Mouse (Mus musculus) intestine, embryonic 15.5 days (tissue): ENCODE results near the gene Spata31d1b. TPM values are rescaled to one million over a fixed set of nuclear protein-coding genes. Genes with fewer than 3 reads are reported as not detected.
"Not testable (repeated sequence)": the region's sequence is repeated elsewhere in the genome, so short reads cannot be mapped to it uniquely, and the experiment has no call there.

Experiments
- ATAC-seq: fragments of 200-750 bp; cut with Nextera tagmentation; 2 replicates; pipeline ENCODE4 v1.8.0; 2017; ENCODE audit warnings: moderate TSS enrichment, moderate library complexity
- H3K27ac ChIP-seq: fragments of 300-500 bp; sonication (generic); 2 replicates; pipeline ENCODE4 v1.5.1; 2015; ENCODE audit warnings: mild to moderate bottlenecking, inconsistent platforms
- H3K27me3 ChIP-seq: fragments of 300-500 bp; sonication (generic); replicated peaks from 2 replicates; pipeline ENCODE4 v1.6.1; 2015; ENCODE audit warnings: inconsistent platforms
- H3K36me3 ChIP-seq: fragments of 300-500 bp; sonication (generic); 2 replicates; pipeline ENCODE4 v1.6.1; 2015; ENCODE audit warnings: inconsistent platforms
- H3K4me1 ChIP-seq: fragments of 300-500 bp; sonication (generic); replicated peaks from 2 replicates; pipeline ENCODE4 v1.6.1; 2015; ENCODE audit warnings: inconsistent platforms
- H3K4me2 ChIP-seq: fragments of 300-500 bp; sonication (generic); replicated peaks from 2 replicates; pipeline ENCODE4 v1.6.1; 2015; ENCODE audit warnings: mild to moderate bottlenecking, inconsistent platforms
- H3K4me3 ChIP-seq: fragments of 300-500 bp; sonication (generic); replicated peaks from 2 replicates; pipeline ENCODE4 v1.5.1; 2015; ENCODE audit warnings: inconsistent platforms
- H3K9ac ChIP-seq: fragments of 300-500 bp; sonication (generic); 2 replicates; pipeline ENCODE4 v1.6.1; 2015; ENCODE audit warnings: inconsistent platforms
- H3K9me3 ChIP-seq: fragments of 300-500 bp; sonication (generic); 2 replicates; pipeline ENCODE4 v1.6.1; 2016; ENCODE audit warnings: inconsistent platforms
- WGBS: fragments of 180-500 bp; shearing (Covaris S2); methylation state at CpG from one replicate; pipeline ENCODE4 v1.1.7; 2015; 5-methylcytosine and 5-hydroxymethylcytosine counted together
- polyA plus RNA-seq: library from polyadenylated mRNA; unstranded; fragments of >200 nt; fragmentation: Nextera tagmentation; extraction: Ambion mirVana; gene quantifications from 2 replicates; pipeline ENCODE4 v1.2.1, GENCODE M21; 2015

Gene Spata31d1b
- not detected in 2 replicates for polyA plus RNA-seq

DNA sequence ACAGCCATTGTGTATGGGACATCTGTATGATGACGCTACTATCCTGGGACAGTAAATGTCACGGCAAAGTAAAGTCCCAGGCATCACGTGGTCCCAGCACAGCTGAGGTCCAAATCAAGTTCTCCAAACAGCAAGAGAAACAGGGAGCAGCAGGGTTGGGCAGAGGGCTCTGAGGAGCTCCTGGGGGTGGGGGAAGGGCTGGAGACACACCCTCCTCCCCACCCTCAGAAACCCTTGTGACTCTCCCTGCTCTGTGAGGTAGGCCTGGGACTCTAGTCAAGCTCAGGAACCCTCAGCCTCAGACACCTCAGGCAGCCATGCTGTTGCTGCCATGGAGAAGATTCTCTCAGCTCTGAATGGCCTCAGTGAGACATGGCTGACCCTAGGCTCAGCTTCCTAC is at the start of gene Spata31d1b:
Gene Spata31d1b (plus strand): TSS at position 301 of the 400 bp plus-strand sequence.
- H3K36me3 ChIP-seq, H3K27me3 ChIP-seq, H3K9ac ChIP-seq, ATAC-seq, H3K9me3 ChIP-seq, H3K4me2 ChIP-seq, H3K4me3 ChIP-seq, H3K27ac ChIP-seq, H3K4me1 ChIP-seq: not testable (repeated sequence)
- WGBS, result 68% methylated on average over 3 of the region's 3 CpGs

DNA sequence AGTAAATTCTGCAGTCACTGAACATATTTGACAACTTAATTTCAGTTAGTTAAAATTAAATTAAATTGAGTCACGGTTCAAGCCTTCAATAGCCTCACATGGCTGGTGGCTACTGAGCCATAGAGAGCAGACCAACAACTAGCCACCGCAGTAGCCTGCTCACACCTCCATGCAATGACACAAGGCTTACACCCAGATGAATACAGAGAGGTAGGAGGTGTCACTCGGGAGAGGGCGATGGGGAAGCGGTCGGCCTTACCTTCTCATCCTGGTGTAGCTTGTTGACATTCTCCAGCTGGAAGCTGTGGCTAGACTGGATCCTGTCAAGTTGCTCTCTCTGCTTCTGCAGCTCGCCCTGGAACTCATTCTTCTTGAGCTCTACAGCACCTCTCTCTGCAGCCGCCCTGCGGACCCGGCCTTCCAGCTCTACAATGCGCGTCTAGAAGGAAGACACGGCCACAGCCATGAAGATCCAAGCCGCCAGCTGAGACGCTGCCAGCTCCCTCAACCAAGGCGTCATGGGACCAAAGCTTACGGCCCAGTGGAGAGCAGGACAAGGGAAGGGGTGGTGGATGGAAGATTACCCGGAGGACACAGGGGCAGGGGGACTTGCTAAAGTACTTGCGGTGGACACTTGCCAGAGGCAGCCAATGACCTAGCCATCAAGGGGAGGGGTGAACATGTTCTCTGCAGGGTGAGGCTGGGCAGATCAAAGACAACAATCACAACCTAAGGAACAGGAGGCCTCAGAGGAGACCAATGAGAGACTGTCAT is 48.0 kb upstream of the Spata31d1b start:
- Histone ChIP-seq H3K27me3 (no peaks in the 10 kb centered on the region), H3K36me3 (peaks cover 16% of the 10 kb centered on the region; the same call in 1 of the 2 replicates), H3K9me3 (no peaks in the 10 kb centered on the region), H3K4me1 (peaks cover 5% of the 10 kb centered on the region), H3K4me3 (no peak overlapping the region), H3K27ac (no peak overlapping the region), H3K9ac (no peak overlapping the region), H3K4me2 (no peak overlapping the region)
- 86% methylated on average over 19 of the region's 19 CpGs for WGBS
- no peak for ATAC-seq

DNA sequence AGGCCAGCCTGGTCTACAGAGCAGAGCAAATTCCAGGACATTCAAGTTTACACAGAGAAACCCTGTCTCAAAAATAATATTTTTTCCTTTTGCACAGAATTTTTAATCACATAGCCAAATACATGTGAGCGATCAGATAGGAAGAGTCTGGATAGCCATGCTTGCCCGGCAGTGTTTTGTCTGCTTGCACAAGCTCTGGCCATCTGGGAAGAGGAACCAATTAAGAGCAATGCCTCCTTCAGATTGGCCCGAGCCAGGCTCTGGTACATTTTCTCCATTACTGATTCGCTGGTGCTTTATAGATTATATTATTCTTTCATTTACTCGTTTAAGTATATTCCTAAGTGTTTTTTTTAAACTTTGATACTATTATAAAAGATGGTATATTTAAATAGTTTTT is 44.3 kb upstream of the Spata31d1b start:
- WGBS, result 67% methylated on average over 5 of the region's 5 CpGs

DNA sequence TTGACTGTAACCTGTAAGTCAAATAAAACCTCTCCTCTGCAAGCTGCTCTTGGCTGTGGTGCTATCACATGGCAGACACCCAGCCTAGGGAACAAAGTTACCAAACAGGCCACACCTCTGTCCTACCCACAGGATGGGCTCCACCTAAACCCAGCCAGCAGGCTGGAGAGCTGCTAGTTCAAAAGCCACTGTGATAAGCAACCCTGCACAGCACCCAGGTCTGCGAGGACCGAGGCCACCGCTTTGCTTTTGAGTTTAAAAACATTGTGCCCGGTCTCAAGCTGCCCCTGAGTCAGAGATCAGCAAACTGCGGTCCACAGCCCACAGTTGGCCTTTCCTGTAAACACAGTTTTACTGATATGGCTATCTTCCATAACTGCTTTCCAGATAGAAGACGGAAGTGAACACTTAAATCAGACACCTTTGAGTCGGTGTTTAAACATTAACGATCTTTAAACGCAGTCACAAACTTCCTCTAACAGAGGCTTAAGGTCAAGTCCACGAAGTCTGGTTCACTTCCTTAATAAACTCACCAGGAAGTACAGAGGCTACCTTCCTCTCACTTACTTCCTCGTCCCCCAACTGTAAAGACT is 43.5 kb upstream of the Spata31d1b start:
- Histone ChIP-seq H3K4me3 (no peak overlapping the region), H3K4me2 (peak overlapping the region; percentile 43), H3K9me3 (no peaks in the 10 kb centered on the region), H3K9ac (peak overlapping the region; percentile 10; the same call in 1 of the 2 replicates), H3K27ac (peak overlapping the region; percentile 91), H3K36me3 (no peaks in the 10 kb centered on the region), H3K4me1 (peaks cover 5% of the 10 kb centered on the region), H3K27me3 (no peaks in the 10 kb centered on the region)
- 20% methylated on average over 11 of the region's 11 CpGs for WGBS
- peak; percentile 95 for ATAC-seq

More for the DNA sequence above, 44.3 kb upstream of the Spata31d1b start:
- no peaks in the 10 kb centered on the region for H3K9me3 ChIP-seq
- H3K4me3 ChIP-seq, result no peak overlapping the region
- no peaks in the 10 kb centered on the region for H3K27me3 ChIP-seq
- peaks cover 4% of the 10 kb centered on the region; the same call in 1 of the 2 replicates for H3K36me3 ChIP-seq
- no peak overlapping the region for H3K9ac ChIP-seq
- peaks cover 5% of the 10 kb centered on the region for H3K4me1 ChIP-seq
- ATAC-seq, result no peak
- H3K27ac ChIP-seq, result peak overlapping the region; percentile 70; the same call in 1 of the 2 replicates
- H3K4me2 ChIP-seq, result no peak overlapping the region

DNA sequence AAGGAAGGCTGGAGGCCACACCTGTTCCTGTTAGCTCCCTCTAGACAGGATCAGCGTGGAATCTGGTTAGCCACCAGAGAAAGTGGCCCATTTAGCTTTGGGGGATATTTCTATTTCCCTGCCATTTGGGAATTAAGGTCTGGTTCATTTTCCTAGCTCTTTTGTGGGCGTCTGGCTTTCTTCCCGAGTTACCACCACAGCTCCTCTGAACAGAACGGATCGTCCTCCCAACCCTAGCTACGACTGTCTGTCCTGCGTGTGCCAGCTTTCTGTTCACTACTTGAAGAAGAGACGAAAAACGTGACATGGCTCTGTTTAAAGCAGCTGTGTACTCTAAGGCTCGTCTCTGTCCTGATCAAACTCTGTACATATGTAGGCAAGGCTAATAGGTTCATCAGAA is 42.1 kb upstream of the Spata31d1b start:
- H3K4me3 ChIP-seq, result no peak overlapping the region
- H3K9ac ChIP-seq, result no peak overlapping the region
- no peak for ATAC-seq
- no peaks in the 10 kb centered on the region for H3K9me3 ChIP-seq
- H3K4me2 ChIP-seq, result no peak overlapping the region
- no peak overlapping the region for H3K27ac ChIP-seq
- WGBS, result 77% methylated on average over 10 of the region's 10 CpGs
- peaks cover 11% of the 10 kb centered on the region for H3K4me1 ChIP-seq
- no peaks in the 10 kb centered on the region for H3K27me3 ChIP-seq
- no peaks in the 10 kb centered on the region for H3K36me3 ChIP-seq

DNA sequence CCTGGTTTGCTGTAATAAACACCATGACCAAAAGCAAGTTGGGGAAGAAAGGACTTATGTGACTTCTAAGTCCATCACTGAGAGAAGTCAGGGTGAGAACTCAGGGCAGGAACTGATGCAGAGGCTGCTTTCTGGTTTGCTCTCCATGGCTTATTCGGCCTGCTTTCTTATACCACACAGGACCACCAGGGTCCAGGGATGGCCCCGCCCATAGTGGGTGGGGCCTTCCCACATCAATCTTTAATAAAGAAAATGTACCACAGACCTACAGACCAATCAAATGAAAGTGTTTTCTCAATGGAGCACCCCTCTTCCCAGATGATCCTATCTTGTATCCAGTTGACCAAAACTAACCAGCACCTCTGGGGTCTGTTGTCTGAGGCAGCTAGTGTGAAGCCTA is 40.6 kb upstream of the Spata31d1b start:
- Histone ChIP-seq H3K4me3 (no peak overlapping the region), H3K4me2 (no peak overlapping the region), H3K27ac (no peak overlapping the region), H3K9ac (no peak overlapping the region), H3K27me3 (no peaks in the 10 kb centered on the region), H3K4me1 (peaks cover 11% of the 10 kb centered on the region), H3K36me3 (no peaks in the 10 kb centered on the region), H3K9me3 (no peaks in the 10 kb centered on the region)
- 77% methylated on average over 2 of the region's 2 CpGs for WGBS
- no peak for ATAC-seq

DNA sequence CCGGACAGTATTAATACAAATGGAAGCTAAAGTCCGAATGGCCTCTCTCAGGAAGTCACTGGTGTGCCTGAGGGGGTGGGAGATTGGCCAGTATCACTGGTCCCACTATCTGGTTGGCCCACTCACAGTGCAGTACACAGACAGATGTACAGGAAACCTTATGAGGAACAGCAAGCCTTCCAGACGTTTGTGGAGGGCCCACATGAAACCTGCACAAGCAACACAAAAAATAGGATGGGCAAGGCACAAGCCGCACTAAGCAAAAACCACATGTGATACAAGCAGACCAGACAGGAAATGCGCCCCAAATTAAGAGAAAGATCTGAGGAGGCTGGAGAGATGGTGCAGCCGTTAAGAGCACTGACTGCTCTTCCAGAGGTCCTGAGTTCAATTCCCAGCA is 39.8 kb upstream of the Spata31d1b start:
- Histone ChIP-seq H3K4me3 (no peak overlapping the region), H3K9ac (no peak overlapping the region), H3K36me3 (no peaks in the 10 kb centered on the region), H3K27ac (no peak overlapping the region), H3K4me2 (no peak overlapping the region), H3K9me3 (no peaks in the 10 kb centered on the region), H3K27me3 (no peaks in the 10 kb centered on the region), H3K4me1 (peaks cover 11% of the 10 kb centered on the region)
- 69% methylated on average over 6 of the region's 6 CpGs for WGBS
- ATAC-seq, result no peak

DNA sequence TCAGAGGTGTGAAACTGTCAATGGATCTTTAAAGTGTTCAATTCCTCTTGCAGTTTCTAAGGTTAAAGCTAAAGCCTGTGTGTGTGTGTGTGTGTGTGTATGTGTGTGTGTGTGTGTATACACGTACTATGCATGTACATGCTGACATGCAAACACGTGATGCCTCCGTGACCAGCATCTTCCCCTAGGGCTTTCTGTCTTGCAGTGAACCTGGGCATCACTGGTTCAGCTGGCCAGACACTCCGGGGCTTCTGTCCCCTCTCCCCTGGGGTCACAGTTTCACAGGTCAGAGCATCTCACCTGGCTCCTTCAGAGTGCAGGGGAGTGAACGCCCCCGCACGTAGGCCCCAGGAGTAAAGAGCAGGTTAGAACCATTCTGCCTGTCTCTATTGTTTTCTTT is 38.5 kb upstream of the Spata31d1b start:
- no peak overlapping the region for H3K27ac ChIP-seq
- no peak for ATAC-seq
- no peaks in the 10 kb centered on the region for H3K36me3 ChIP-seq
- no peak overlapping the region for H3K4me3 ChIP-seq
- H3K9me3 ChIP-seq, result no peaks in the 10 kb centered on the region
- H3K27me3 ChIP-seq, result no peaks in the 10 kb centered on the region
- peak overlapping the region; percentile 65 for H3K4me2 ChIP-seq
- H3K9ac ChIP-seq, result no peak overlapping the region
- 65% methylated on average over 7 of the region's 7 CpGs for WGBS
- peaks cover 7% of the 10 kb centered on the region for H3K4me1 ChIP-seq

DNA sequence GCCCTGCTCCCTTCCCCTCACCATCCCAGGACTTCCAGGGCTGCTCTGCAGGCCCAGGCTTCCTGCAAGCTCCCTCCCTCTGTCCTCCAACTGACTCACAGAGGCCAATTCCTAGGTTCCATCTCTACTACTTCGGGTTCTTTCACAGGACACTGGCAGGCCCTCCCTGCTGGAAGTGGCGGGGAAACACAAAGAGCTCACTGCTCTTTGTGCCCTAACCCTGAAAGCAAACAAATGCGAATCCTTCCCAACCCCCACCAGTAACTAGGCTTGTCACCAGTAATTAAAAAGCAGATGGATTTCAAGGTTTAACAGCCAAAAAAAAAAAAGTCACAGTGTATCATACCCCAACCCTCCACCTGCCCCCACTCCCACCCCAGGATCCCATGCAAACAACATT is 37.9 kb upstream of the Spata31d1b start:
- peak overlapping the region; percentile 65 for H3K4me2 ChIP-seq
- peak overlapping the region; percentile 44; the same call in 1 of the 2 replicates for H3K27ac ChIP-seq
- peak overlapping the region; percentile 78 for H3K4me3 ChIP-seq
- H3K36me3 ChIP-seq, result no peaks in the 10 kb centered on the region
- ATAC-seq, result 0 out of 2 replicates have a peak, but pooled peaks have one; percentile 13
- no peaks in the 10 kb centered on the region for H3K9me3 ChIP-seq
- no peaks in the 10 kb centered on the region for H3K27me3 ChIP-seq
- H3K4me1 ChIP-seq, result peaks cover 6% of the 10 kb centered on the region
- H3K9ac ChIP-seq, result peak overlapping the region; percentile 26; the same call in 1 of the 2 replicates
- WGBS, result 17% methylated on average over 3 of the region's 3 CpGs

DNA sequence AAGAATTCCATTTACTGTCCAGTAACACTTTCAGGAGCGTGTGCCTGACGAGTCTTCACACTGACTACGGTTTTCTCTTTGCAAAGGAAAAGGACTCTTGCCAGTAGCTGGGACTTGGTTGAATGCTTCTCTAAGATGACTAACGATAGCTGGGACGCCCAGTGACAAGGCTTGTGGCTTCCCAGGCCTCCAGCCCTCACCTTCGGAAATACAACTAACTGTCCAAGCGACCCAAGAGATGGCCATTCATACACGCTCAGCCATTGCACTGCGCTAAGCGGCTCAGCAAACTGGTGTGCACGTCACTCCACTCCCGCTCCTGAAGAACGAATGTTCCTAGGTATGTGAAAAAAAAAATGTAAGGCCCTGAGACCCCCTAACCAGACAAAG is 37.3 kb upstream of the Spata31d1b start:
- 1% methylated on average over 13 of the region's 13 CpGs for WGBS
- H3K9me3 ChIP-seq, result no peaks in the 10 kb centered on the region
- H3K4me3 ChIP-seq, result peak overlapping the region; percentile 78
- H3K36me3 ChIP-seq, result no peaks in the 10 kb centered on the region
- ATAC-seq, result peak; percentile 29; the same call in 1 of the 2 replicates
- no peaks in the 10 kb centered on the region for H3K27me3 ChIP-seq
- H3K27ac ChIP-seq, result peak overlapping the region; percentile 83
- H3K4me2 ChIP-seq, result peak overlapping the region; percentile 65
- H3K9ac ChIP-seq, result peak overlapping the region; percentile 76
- peaks cover 6% of the 10 kb centered on the region for H3K4me1 ChIP-seq

DNA sequence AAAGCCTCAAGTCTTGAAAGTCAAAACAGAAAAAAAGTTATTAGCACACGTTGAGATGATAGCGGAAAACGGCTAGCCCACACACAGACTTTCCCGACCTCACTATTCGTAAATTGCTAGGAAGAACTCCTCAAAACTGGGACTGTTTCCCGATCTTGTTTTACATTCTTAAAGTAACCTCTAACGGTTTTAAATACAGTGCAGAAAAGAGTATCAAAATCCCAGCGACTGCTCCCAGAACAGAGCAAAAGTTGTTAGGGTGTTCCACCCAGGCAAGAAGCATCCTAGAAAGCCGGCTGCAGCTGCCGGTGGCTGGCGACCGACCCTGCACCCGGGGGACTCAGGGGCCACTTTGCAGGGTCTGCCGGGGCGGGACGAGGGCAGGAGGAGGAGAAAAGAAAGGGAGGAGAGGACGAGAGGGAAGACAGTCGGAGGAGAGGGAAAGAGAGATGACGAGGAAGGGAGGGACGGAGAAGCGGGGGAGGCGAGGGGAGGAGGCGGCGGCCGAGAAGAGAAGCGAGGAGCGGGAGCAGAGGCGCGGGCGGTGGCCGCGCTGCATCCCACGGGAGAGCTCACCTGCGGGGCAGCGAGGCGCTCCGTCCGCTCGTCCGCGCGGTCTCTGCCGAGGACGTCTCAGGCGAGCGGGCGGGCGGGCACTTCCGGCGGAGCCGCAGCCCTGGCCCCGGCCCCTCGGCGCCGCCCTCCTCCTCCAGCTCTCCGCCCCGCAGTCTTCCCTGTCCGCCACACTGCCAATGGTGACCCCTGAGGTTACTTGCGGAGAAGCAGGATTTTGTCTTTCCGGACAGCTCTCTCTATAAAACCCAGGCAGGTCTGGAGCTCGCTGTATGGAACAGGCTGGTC is 36.7 kb upstream of the Spata31d1b start, which contains the start of gene Golm1:
Gene Golm1 (minus strand): TSS at position 661 of the 861 bp plus-strand sequence.
- peak; percentile 91 for ATAC-seq
- WGBS, result 1% methylated on average over 47 of the region's 61 CpGs
- Histone ChIP-seq H3K4me3 (peak within 1 kb of the TSS; percentile 78), H3K36me3 (no peaks in the 10 kb centered on the region), H3K27me3 (no peaks in the 10 kb centered on the region), H3K4me1 (peaks cover 6% of the 10 kb centered on the region), H3K4me2 (peak within 1 kb of the TSS; percentile 65), H3K9me3 (no peaks in the 10 kb centered on the region), H3K9ac (peak within 1 kb of the TSS; percentile 76), H3K27ac (peak within 1 kb of the TSS; percentile 83)
